In the genomic region with DNA sequence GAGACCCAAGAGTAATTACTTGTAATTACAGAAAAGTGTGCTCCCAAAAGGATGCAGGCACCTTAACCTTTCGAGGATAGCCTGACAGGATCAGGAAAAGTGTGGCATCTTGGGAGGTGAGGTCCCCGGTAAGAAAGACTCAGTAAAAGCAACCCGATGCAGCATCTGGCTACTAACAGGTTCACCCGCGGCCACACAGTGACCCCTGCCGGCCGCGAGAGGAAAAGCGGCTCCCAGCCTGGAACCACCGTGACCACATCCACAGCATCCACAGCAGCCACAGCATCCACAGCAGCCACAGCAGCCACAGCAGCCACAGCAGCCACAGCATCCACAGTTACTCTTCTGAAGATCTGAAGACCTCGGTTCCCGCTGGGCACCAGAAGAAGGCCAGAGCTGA, we compare ENCODE assay signal across 1 mouse cellular context.
TF ChIP-seq lines count a peak whose summit lies in the region.

No protein-coding gene starts in this region.

TF ChIP-seq in CH12.LX, 34 proteins besides CTCF, POLR2A, EP300 and RAD21 (continued from another document):
- TF ChIP-seq MAX (IDR thresholded peaks at IDR 0.05; ENCODE audit: low read length) (no peak), PAX5 (IDR thresholded peaks at IDR 0.05; ENCODE audit: low read length) (no peak), ZC3H11A (IDR thresholded peaks at IDR 0.05; ENCODE audit: low read depth, low read length) (peak; percentile 74), NELFE (IDR thresholded peaks at IDR 0.05; ENCODE audit: low read depth, low read length) (peak; percentile 52; the same call in 1 of the 2 replicates), TCF12 (IDR thresholded peaks at IDR 0.05; ENCODE audit: low read depth, low read length) (0 out of 2 replicates have a peak, but pooled peaks have one; percentile 18)
